Mouse (Mus musculus) CD4-positive helper T cell, adult 2 months (primary cell): ENCODE data around the gene Lig1.
"Not testable (repeated sequence)": the region's sequence is repeated elsewhere in the genome, so short reads cannot be mapped to it uniquely, and the experiment has no call there.

ENCODE experiments used
- DNase-seq: peaks from one replicate; pipeline ENCODE4 v3.0.0-alpha.2; 2012; ENCODE audit warnings: low read depth, missing footprints, low spot score

Lig1 gene

DNA sequence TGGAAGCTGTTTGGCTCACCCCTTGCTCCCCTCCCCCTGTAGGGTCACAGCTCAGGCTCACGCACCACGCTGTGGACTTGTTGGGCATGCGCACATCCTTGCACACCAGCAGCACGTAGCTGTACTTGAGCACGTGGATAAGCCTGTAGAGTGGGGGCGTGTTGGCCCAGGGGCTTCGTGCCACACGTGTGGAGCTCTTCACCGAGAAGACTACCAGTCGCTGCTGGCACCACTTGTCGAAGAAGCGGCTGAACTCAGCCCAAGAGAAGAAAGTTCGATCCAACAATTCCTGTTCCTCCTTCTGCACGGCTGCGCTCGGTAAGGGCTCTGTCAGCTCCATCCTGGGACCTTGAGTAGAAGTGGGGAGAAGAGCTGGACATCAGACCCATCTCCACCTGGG is at the start of gene Lig1:
Gene Lig1, plus strand, starts transcription at position 203 of the 400 bp plus-strand sequence.
- DNase-seq: no peak

DNA sequence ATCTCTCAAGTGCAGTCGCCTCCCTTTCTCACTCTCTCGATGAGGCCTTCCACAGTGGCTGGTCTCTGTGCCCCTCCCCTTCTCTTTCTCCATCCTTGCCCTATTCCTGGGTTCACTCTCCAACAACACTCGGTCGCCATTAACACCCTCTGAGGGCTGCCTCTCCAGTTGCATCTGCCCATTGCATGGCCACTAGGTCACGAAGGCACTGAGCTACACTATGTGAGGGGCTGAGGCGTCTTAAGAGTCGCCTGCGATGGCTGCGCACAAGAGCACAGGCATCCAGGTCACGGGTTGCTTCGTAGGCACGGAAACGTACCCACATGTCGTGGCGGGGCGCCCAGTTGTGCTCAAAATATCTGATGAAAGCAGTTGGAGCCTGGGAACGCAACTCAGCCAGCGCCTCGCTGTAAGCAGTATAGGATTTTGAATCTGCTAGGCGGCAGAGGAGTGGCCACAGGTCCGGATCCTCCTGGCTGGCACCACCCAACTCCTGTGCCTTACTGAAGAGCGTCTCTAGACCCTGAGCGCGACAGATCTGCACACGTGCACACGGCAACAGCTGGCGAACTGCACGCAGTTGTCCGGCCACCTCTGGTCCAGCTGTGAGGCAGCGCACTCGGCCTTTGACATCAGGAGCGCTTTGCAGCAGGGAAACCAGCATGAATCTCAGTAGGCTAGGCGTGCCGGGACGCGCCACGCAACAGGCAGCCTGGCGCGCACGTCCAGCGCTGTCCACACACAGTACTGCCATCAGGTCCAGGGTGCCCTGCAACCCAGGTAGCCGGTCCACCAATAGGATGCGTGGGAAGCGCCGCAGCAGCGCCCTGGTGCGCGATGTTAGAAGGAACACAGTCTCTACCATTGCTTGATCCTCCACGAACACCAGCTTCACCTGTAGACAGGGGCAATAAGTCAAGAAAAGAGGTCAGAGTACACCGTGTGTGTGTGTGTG is 16.1 kb upstream of the Lig1 start:
- DNase-seq: no peak

GRCm38 (mm10) chr7:13263851-13264250 is 13.2 kb upstream of the Lig1 start:
- DNase-seq: no peak

DNA sequence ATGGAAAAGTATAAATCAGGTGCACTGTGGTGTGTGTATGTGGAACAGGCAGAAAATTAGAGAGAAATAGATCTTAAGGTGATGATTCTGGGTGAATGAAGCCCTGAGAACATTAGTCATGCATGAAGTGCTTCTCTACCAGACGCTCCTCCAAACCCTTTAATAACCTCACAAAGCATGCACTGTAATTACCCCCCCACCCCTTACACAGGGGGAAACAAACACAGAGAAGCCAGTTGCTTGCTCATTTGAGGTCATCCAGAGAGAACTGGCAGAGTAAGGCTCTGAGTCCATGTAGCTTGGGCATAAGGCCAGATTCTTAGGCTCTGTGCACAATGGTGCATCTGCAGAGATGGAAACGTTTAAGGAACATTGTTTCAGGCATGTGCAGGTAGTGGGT is 12.7 kb upstream of the Lig1 start:
- no peak for DNase-seq

DNA sequence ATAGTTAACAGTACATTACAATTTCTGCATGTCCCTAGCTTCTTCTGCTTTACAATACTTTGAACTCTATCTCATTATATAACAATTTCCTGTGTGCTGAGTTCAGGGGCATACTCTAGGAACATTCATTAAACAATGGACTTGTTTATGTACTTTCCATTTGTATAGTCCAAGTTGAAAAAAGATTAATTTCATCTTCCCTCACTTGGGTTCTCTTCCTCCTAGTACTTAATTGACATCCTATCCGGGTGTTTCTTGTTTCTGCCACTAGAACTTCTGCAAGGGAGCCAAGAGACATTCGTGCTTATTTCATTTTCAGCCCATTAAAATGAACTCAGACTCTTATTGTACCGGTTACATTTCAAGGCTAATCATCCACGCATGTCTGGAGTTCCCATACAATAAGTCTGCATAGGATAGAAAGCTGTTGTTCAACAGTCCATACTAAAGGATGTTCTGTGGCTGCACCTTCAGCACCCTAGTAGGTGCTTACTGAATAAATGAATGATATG is 8.3 kb upstream of the Lig1 start:
- DNase-seq: no peak

GRCm38 (mm10) chr7:13269394-13269793 is 7.7 kb upstream of the Lig1 start:
- DNase-seq: no peak

- DNase-seq: no peak
Measured at GRCm38 (mm10) chr7:13271704-13272103, 5.4 kb upstream of the Lig1 start.

DNA sequence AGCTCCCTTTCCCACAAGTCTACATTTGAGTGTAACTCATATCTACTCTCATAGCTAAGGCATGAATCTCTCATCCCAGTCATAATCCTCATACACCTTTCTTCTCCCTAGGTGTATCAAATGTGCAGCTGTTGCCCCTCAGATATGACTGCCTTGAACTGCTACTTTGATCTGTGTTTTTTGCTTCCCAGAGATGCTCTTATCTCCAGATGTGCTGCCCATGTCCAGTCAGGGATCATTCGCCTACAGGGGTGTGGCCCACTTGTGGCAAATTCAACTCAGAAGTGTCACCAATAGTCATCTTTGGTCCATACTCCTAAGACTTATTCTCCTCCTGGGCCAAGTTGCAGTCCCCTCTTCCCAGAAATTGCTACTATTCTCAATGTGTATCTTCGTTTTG is 750 bp downstream of the Lig1 start:
- DNase-seq: no peak

DNA sequence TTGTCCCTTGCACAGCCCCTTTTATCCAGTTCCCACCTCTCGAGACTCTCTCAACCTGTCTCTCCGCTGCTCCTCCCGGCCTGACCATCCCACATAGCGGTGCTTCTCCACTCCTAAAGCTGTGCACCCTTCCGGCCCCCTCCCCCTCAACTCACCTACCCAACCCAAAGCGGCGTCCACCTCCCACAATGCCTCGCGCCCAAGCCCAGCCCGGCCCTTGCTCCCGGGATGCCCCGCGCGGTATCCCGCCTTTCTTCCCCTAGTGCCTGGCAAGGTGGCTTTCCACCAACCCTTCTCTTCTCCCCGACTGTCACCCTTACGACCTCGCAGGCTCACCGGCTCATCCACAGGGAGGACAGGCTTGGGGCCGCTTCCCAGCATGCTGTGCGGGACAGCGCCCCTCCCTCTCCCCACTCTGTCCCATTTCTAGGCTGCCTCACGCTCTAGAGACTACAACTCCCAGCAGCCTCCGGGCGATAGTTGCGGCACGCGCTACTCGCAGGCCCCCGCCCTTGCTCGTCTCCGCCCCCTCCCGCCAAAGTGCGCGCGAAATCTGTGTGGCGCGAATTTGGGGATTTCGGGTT is 1.3 kb downstream of the Lig1 start, which contains the start of gene Zswim9:
Gene Zswim9, minus strand, starts transcription at position 414 of the 584 bp plus-strand sequence.
- DNase-seq: peak; percentile 94

GRCm38 (mm10) chr7:13278957-13279356 is 1.9 kb downstream of the Lig1 start:
- not testable (repeated sequence) for DNase-seq

DNA sequence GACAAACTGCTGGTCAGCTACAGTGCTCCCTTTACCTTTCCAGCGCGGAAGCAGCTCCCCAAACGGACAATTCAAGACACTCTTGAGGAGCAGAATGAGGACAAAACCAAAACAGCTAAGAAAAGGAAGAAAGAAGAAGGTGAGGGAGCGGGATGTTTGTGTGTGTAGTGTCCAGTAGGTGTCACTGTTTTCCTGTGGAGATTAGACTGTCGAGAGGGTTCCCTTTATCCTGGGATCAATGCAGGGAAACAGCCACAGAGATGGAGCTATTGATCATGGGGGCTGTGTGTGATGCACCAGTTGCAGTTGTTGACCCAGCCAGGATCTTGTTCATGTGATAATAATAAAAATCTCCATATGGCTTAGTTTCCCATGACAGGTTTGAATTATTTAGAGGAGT is 11.5 kb downstream of the Lig1 start:
- peak; percentile 12 for DNase-seq

DNA sequence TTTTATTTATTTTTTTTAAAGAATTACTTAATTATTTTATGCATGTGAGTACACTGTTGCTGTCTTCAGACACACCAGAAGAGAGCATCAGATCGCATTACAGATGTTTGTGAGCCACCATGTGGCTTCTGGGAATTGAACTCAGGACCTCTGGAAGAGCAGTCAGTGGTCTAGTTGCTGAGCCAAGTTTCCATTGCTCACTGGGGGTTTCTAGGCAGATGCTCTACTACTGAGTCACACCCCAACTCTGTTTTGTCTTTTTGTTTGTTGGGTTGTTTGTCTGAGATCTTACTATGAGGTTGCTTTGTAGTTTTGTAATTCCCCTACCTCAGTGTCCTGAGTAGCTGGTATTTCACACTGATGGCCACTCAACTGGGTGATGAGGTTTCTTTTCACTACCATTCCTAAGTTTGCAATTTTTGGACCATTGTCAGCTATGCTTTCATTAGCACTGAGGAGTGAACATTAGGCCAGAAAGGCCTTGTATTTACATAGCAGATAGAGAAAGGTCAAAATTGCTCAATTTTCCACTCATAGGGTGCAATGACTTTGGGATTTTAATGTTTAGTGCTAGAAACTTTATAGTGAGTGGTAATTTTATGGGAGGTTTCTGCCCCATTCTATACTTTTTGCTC is 13.1 kb downstream of the Lig1 start:
- no peak for DNase-seq

- DNase-seq: no peak
Measured at GRCm38 (mm10) chr7:13291370-13291769, 14.3 kb downstream of the Lig1 start.

DNA sequence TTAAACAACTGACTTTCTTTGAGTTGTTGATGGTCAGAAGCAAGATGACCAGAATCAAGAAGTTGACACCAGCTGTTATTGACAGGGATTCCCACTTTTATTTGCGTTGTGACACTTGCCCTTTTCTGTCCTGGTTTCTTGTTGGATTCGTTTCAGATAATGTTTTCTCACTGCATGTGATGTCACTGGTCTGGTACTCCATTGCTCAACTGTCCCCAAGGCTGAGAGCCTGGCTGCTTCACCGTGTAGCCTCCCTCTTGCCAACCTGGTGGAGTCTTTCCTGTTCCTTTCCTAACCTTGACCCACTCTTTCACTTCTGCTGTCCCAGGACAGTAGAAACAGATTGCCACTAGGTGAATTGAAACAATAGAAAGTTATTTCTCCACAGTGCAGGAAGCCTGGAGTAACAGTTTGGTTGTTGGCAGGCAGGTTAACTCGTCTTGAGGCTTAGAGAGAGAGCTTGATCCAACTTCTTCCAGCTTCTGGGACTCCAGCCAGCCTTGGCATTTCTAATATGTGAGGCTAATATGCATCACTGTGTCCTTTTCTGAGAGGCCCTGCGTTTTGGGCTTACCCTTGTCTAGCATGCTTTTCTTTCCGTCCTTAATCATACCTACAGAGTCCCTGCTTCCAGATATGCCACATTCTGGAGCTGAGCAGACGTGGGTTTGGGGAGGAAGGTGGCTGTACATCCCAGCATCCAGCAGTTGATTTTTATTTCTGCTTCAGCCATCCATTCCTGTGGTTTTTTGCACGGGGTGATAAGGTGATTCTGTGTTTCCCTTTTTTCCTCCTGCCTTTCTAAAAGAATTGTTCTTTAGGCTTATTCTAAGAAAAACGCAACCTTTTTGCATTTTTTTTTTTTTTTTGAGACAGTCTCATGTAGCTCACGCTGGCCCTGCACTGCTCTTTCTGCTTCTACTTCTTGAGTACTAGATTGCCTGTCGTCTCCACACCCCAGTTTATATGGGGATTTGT is 17.1 kb downstream of the Lig1 start:
- no peak for DNase-seq

- no peak for DNase-seq
Measured at GRCm38 (mm10) chr7:13295256-13295655, 18.2 kb downstream of the Lig1 start.

GRCm38 (mm10) chr7:13297636-13298035 is 20.6 kb downstream of the Lig1 start:
- DNase-seq: no peak

GRCm38 (mm10) chr7:13298821-13299220 is 21.7 kb downstream of the Lig1 start:
- no peak for DNase-seq

DNA sequence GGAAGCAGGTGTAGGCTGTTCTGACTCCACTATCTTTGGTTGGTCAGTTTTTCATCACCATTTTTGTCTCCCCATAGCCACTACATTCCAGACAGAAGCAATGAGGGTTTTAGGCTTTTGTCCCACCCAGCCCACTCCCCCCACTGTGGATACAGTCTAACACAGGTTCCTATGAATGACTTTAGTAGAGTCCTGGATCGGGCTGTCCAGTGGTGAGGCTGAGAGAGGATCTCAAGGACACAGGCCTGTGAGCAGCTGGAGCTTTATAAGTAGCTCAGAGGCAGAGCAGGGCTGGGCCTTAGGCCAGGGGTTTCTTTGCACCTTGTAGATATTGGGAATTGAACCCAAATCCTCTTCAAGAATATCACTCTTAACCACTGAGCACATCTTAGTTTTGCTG is 24.6 kb downstream of the Lig1 start:
- no peak for DNase-seq

GRCm38 (mm10) chr7:13302780-13303179 is 25.7 kb downstream of the Lig1 start:
- peak; percentile 82 for DNase-seq

- no peak for DNase-seq
Measured at GRCm38 (mm10) chr7:13303372-13303771, 26.3 kb downstream of the Lig1 start.

GRCm38 (mm10) chr7:13309407-13309806 is 32.3 kb downstream of the Lig1 start:
- DNase-seq: no peak
